Mouse (Mus musculus) limb, embryonic 11.5 days (tissue): Measurements from ENCODE around the gene Adamts20. TPM values are rescaled to one million over a fixed set of nuclear protein-coding genes. Genes with fewer than 3 reads are reported as not detected.

ENCODE experiments used
- ATAC-seq: fragments of 200-750 bp; cut with Nextera tagmentation; 2 replicates; pipeline ENCODE4 v1.8.0; 2017; ENCODE audit warnings: low read depth; ENCODE audit not compliant: insufficient number of reproducible peaks, low FRiP score, low TSS enrichment
- DNase-seq: peaks from one replicate; pipeline ENCODE4 v3.0.0-alpha.2; 2015; ENCODE audit warnings: low spot score
- H3K27ac ChIP-seq: fragments of 300-500 bp; sonication (generic); replicated peaks from 2 replicates; pipeline ENCODE4 v1.5.1; 2014; ENCODE audit warnings: low read depth, mild to moderate bottlenecking, low read length
- H3K27me3 ChIP-seq: fragments of 300-500 bp; sonication (generic); 2 replicates; pipeline ENCODE4 v1.6.1; 2014; ENCODE audit warnings: mild to moderate bottlenecking, low read length, mixed read lengths; ENCODE audit not compliant: control insufficient read depth, insufficient read depth
- H3K36me3 ChIP-seq: fragments of 300-500 bp; sonication (generic); 2 replicates; pipeline ENCODE4 v1.6.1; 2014; ENCODE audit warnings: mild to moderate bottlenecking, low read length, moderate library complexity, mixed read lengths; ENCODE audit not compliant: control insufficient read depth, insufficient read depth
- H3K4me1 ChIP-seq: fragments of 300-500 bp; sonication (generic); 2 replicates; pipeline ENCODE4 v1.6.1; 2014; ENCODE audit warnings: low read length, mixed read lengths; ENCODE audit not compliant: control insufficient read depth, insufficient read depth
- H3K4me2 ChIP-seq: fragments of 300-500 bp; sonication (generic); 2 replicates; pipeline ENCODE4 v1.6.1; 2014; ENCODE audit warnings: low read depth, mild to moderate bottlenecking, moderate library complexity; ENCODE audit not compliant: severe bottlenecking
- H3K4me3 ChIP-seq: fragments of 300-500 bp; sonication (generic); 2 replicates; pipeline ENCODE4 v1.5.1; 2014; ENCODE audit warnings: low read depth, low read length
- H3K9ac ChIP-seq: fragments of 300-500 bp; sonication (generic); 2 replicates; pipeline ENCODE4 v1.6.1; 2014; ENCODE audit warnings: mild to moderate bottlenecking, low read length
- H3K9me3 ChIP-seq: fragments of 300-500 bp; sonication (generic); 2 replicates; pipeline ENCODE4 v1.6.1; 2016; ENCODE audit warnings: low read length; ENCODE audit not compliant: control insufficient read depth
- WGBS: fragments of 180-500 bp; shearing (Covaris S2); extraction: QIAGEN DNeasy Blood & Tissue Kit; methylation state at CpG from one replicate; pipeline ENCODE4 v1.1.7; 2014; 5-methylcytosine and 5-hydroxymethylcytosine counted together
- polyA plus RNA-seq: library from polyadenylated mRNA; unstranded; fragments of >200 nt; fragmentation: Nextera tagmentation; extraction: Ambion mirVana; gene quantifications from 2 replicates; pipeline ENCODE4 v1.2.1, GENCODE M21; 2014

Adamts20 gene
- polyA plus RNA-seq, 1 experiment from 2014 or later: 4.9 TPM

- Histone ChIP-seq H3K9ac (no peak overlapping the region), H3K27ac (no peak overlapping the region), H3K4me1 (no peaks in the 10 kb centered on the region), H3K27me3 (no peaks in the 10 kb centered on the region), H3K4me2 (no peak overlapping the region), H3K9me3 (no peaks in the 10 kb centered on the region), H3K4me3 (no peak overlapping the region), H3K36me3 (no peaks in the 10 kb centered on the region)
- 66% methylated on average over 10 of the region's 10 CpGs for WGBS
- DNase-seq (no peak), ATAC-seq (no peak)
These were observed 202.0 kb downstream of the Adamts20 start for GRCm38 (mm10) chr15:94263241-94263640.

- no peak overlapping the region for H3K4me2 ChIP-seq
- H3K36me3 ChIP-seq: no peaks in the 10 kb centered on the region
- no peaks in the 10 kb centered on the region for H3K27me3 ChIP-seq
- no peak overlapping the region for H3K27ac ChIP-seq
- ATAC-seq (no peak), DNase-seq (no peak)
- WGBS: 89% methylated on average over 4 of the region's 4 CpGs
- H3K9ac ChIP-seq: no peak overlapping the region
- no peaks in the 10 kb centered on the region for H3K4me1 ChIP-seq
- no peaks in the 10 kb centered on the region for H3K9me3 ChIP-seq
- no peak overlapping the region for H3K4me3 ChIP-seq
These were observed 205.7 kb downstream of the Adamts20 start for GRCm38 (mm10) chr15:94259497-94259896.

- Histone ChIP-seq H3K9ac (no peak overlapping the region), H3K36me3 (no peaks in the 10 kb centered on the region), H3K27ac (no peak overlapping the region), H3K4me2 (no peak overlapping the region), H3K9me3 (no peaks in the 10 kb centered on the region), H3K27me3 (no peaks in the 10 kb centered on the region), H3K4me3 (no peak overlapping the region), H3K4me1 (no peaks in the 10 kb centered on the region)
- 88% methylated on average over 5 of the region's 5 CpGs for WGBS
- ATAC-seq (no peak), DNase-seq (no peak)
These were observed 209.7 kb downstream of the Adamts20 start for GRCm38 (mm10) chr15:94255538-94255937.

GRCm38 (mm10) chr15:94254861-94255516 is 210.2 kb downstream of the Adamts20 start:
- Histone ChIP-seq H3K27ac (no peak overlapping the region), H3K4me3 (no peak overlapping the region), H3K4me1 (no peaks in the 10 kb centered on the region), H3K36me3 (no peaks in the 10 kb centered on the region), H3K9ac (no peak overlapping the region), H3K4me2 (no peak overlapping the region), H3K9me3 (no peaks in the 10 kb centered on the region), H3K27me3 (no peaks in the 10 kb centered on the region)
- DNase-seq (no peak), ATAC-seq (no peak)
- 78% methylated on average over 3 of the region's 3 CpGs for WGBS

GRCm38 (mm10) chr15:94254091-94254860 is 210.9 kb downstream of the Adamts20 start:
- H3K9me3 ChIP-seq: no peaks in the 10 kb centered on the region
- H3K27me3 ChIP-seq: no peaks in the 10 kb centered on the region
- H3K4me1 ChIP-seq: no peaks in the 10 kb centered on the region
- ATAC-seq (no peak), DNase-seq (no peak)
- no peak overlapping the region for H3K9ac ChIP-seq
- no peak overlapping the region for H3K4me2 ChIP-seq
- no peaks in the 10 kb centered on the region for H3K36me3 ChIP-seq
- no peak overlapping the region for H3K4me3 ChIP-seq
- 75% methylated on average over 14 of the region's 14 CpGs for WGBS
- no peak overlapping the region for H3K27ac ChIP-seq

- no peak for ATAC-seq
- no peak overlapping the region for H3K4me2 ChIP-seq
- H3K4me1 ChIP-seq: no peaks in the 10 kb centered on the region
- no peaks in the 10 kb centered on the region for H3K27me3 ChIP-seq
- H3K36me3 ChIP-seq: no peaks in the 10 kb centered on the region
- WGBS: 63% methylated on average over 13 of the region's 13 CpGs
- DNase-seq: peak; percentile 57
- H3K9me3 ChIP-seq: no peaks in the 10 kb centered on the region
- no peak overlapping the region for H3K9ac ChIP-seq
- no peak overlapping the region for H3K27ac ChIP-seq
- no peak overlapping the region for H3K4me3 ChIP-seq
These were observed 212.1 kb downstream of the Adamts20 start for GRCm38 (mm10) chr15:94252962-94253712.

DNA sequence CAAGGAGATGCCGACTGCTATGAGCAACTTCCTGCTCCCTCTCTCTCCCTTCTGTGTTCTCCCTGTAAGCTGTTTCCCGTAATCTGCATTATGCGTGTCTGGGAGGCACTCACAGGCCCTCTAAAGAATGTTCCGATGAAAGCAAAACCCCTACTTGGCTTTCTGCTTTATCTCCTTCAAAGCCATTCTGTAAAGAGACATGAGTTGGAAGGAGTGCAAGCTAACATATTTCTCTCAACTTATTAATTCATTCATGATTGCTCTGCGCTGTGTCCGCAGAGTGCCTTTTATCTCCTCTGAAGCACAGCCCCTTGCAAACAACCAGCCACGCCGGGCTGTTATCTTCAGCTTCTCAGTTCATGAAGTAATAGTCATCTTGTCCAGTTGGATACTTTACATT is 215.5 kb downstream of the Adamts20 start:
- no peaks in the 10 kb centered on the region for H3K9me3 ChIP-seq
- H3K4me1 ChIP-seq: no peaks in the 10 kb centered on the region
- 92% methylated on average over 8 of the region's 8 CpGs for WGBS
- DNase-seq (no peak), ATAC-seq (no peak)
- H3K9ac ChIP-seq: no peak overlapping the region
- H3K36me3 ChIP-seq: no peaks in the 10 kb centered on the region
- H3K4me3 ChIP-seq: no peak overlapping the region
- no peak overlapping the region for H3K27ac ChIP-seq
- no peak overlapping the region for H3K4me2 ChIP-seq
- H3K27me3 ChIP-seq: no peaks in the 10 kb centered on the region

DNA sequence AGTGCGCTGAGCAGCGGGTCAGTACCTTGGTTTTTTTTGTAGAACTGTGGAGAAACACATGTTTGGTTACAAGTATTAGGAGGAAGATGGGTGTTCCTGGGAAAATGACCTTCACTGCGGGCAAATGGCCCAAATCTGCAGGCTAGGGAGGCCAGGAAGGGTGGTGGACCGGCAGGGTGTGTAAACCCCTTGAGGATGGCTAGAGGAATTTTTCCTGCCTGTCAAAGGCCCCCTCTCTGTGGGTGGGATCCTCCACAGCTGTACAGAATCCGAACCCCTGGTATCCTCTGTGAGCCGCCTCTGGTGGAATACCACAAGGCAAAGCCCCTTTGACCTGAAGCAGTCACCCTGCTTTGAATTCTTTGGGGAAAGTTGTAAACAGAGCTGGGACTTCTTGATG is 216.8 kb downstream of the Adamts20 start:
- WGBS: 57% methylated on average over 6 of the region's 6 CpGs
- H3K27me3 ChIP-seq: no peaks in the 10 kb centered on the region
- H3K27ac ChIP-seq: no peak overlapping the region
- DNase-seq (no peak), ATAC-seq (no peak)
- no peaks in the 10 kb centered on the region for H3K4me1 ChIP-seq
- no peaks in the 10 kb centered on the region for H3K36me3 ChIP-seq
- H3K4me3 ChIP-seq: no peak overlapping the region
- no peaks in the 10 kb centered on the region for H3K9me3 ChIP-seq
- no peak overlapping the region for H3K9ac ChIP-seq
- H3K4me2 ChIP-seq: no peak overlapping the region
